ENCODE assay signal across 7 mouse cellular contexts in the genomic region with DNA sequence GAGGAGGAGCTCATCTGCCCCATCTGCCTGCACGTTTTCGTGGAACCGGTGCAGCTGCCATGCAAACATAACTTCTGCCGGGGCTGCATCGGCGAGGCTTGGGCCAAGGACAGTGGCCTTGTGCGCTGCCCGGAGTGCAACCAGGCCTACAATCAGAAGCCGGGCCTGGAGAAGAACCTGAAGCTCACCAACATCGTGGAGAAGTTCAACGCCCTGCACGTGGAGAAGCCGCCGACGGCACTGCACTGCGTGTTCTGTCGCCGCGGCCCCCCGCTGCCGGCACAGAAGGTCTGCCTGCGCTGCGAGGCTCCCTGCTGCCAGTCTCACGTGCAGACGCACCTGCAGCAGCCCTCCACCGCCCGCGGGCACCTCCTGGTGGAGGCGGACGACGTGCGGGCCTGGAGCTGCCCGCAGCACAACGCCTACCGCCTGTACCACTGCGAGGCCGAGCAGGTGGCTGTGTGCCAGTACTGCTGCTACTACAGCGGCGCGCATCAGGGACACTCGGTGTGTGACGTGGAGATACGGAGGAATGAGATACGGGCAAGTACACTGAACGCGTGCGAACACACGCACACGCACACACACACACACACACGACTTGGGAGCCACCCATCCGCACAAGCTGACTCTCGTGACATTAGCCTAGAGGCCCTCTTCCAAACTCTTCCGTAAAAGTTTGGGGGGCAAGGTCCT. TPM values are rescaled to one million over a fixed set of nuclear protein-coding genes. Genes with fewer than 3 reads are reported as not detected.
DNase-seq lines count a peak whose midpoint lies in the region; ATAC-seq and TF ChIP-seq lines count a peak whose summit lies in the region.

No protein-coding gene starts in this region.

- no peak; the same call in 1 of the 2 replicates for TF ChIP-seq POLR2A in small intestine, adult 2 months (IDR thresholded peaks at IDR 0.05; ENCODE audit: low read depth, low read length)

- H3K27ac ChIP-seq in intestine, embryonic 16.5 days (ENCODE audit: low read length), result peak overlapping the region; percentile 100
- H3K27ac ChIP-seq in midbrain, embryonic 10.5 days (replicated peaks), result peak overlapping the region; percentile 99
- peak overlapping the region; percentile 99 for H3K27ac ChIP-seq in small intestine, adult 2 months (ENCODE audit: insufficient read depth, low read depth, low read length)

- H3K4me1 ChIP-seq in intestine, embryonic 16.5 days (ENCODE audit: control insufficient read depth, insufficient read depth, low read length), result peaks cover 32% of the 10 kb centered on the region
- peaks cover 53% of the 10 kb centered on the region for H3K4me1 ChIP-seq in midbrain, embryonic 10.5 days
- H3K4me1 ChIP-seq in small intestine, adult 2 months (ENCODE audit: control insufficient read depth, insufficient read depth, insufficient read length, low read length), result peaks cover 23% of the 10 kb centered on the region

- intact Hi-C loops in left cerebral cortex, postnatal 4 days (cut with DNase I), result no loop called here

- H3K9me3 ChIP-seq in intestine, embryonic 16.5 days (ENCODE audit: control insufficient read depth, low read length), result no peaks in the 10 kb centered on the region
- H3K9me3 ChIP-seq in midbrain, embryonic 10.5 days (replicated peaks), result no peaks in the 10 kb centered on the region

- peak overlapping the region; percentile 97 for H3K9ac ChIP-seq in intestine, embryonic 16.5 days (ENCODE audit: low read depth, low read length)

- peaks cover 3% of the 10 kb centered on the region; the same call in 1 of the 2 replicates for H3K36me3 ChIP-seq in intestine, embryonic 16.5 days (ENCODE audit: control insufficient read depth, insufficient read depth, low read length)
- peaks cover 35% of the 10 kb centered on the region for H3K36me3 ChIP-seq in midbrain, embryonic 10.5 days
- H3K36me3 ChIP-seq in small intestine, adult 2 months (ENCODE audit: control insufficient read depth, insufficient read depth, low read length), result peaks cover 11% of the 10 kb centered on the region

- peak overlapping the region; percentile 87 for H3K4me3 ChIP-seq in intestine, embryonic 16.5 days (ENCODE audit: low read length)
- peak overlapping the region; percentile 91 for H3K4me3 ChIP-seq in midbrain, embryonic 10.5 days
- peak overlapping the region; percentile 73 for H3K4me3 ChIP-seq in small intestine, adult 2 months (ENCODE audit: low read depth, low read length)

- peak; percentile 82 to 85 for DNase-seq in cerebellum, postnatal 36 days
- DNase-seq in gastrocnemius, postnatal 10 days, result peak; percentile 83
- peak; percentile 84 for DNase-seq in left cerebral cortex, postnatal 4 days
- DNase-seq in midbrain, embryonic 10.5 days (ENCODE audit: low spot score), result peak; percentile 70

- WGBS in intestine, embryonic 16.5 days, result under 1% methylated on average over 53 of the region's 53 CpGs
- under 1% methylated on average over 53 of the region's 53 CpGs for WGBS in midbrain, embryonic 10.5 days
- under 1% methylated on average over 53 of the region's 53 CpGs for WGBS in small intestine, adult 2 months

- H3K27me3 ChIP-seq in intestine, embryonic 16.5 days (replicated peaks; ENCODE audit: control insufficient read depth, insufficient read depth, low read length), result no peaks in the 10 kb centered on the region
- no peaks in the 10 kb centered on the region for H3K27me3 ChIP-seq in midbrain, embryonic 10.5 days (ENCODE audit: low read depth, poor library complexity, severe bottlenecking)
- no peaks in the 10 kb centered on the region for H3K27me3 ChIP-seq in small intestine, adult 2 months (ENCODE audit: control insufficient read depth, insufficient read depth, low read length)

- peak overlapping the region; percentile 62 for H3K4me2 ChIP-seq in intestine, embryonic 16.5 days (ENCODE audit: low read depth, low read length)

- TF ChIP-seq CTCF in small intestine, adult 2 months (IDR thresholded peaks at IDR 0.05; ENCODE audit: extremely low read depth, insufficient read length, insufficient replicate concordance, low read depth, low read length), result peak; percentile 31; the same call in 1 of the 2 replicates

- peak; percentile 16 for ATAC-seq in activated CD4-positive, CD25-positive, alpha-beta regulatory T cell, adult 4 months
- peak; percentile 12 for ATAC-seq in intestine, embryonic 16.5 days

RNA-seq across cellular contexts. Expression of gene Trim8, which starts 1.1 kb away (rescaled TPM):
- 10 to 100 TPM; 15.8 to 21.3 TPM for polyA plus RNA-seq in activated CD4-positive, CD25-positive, alpha-beta regulatory T cell, adult 4 months (2017; shearing (Covaris generic))
- total RNA-seq in gastrocnemius, postnatal 10 days (2021), result 10 to 100 TPM; 26.1 to 29.7 TPM
- 10.1 and 13.7 TPM in 2 replicates for polyA plus RNA-seq in intestine, embryonic 16.5 days (2015; fragmentation: Nextera tagmentation; extraction: Ambion mirVana)
- total RNA-seq in left cerebral cortex, postnatal 4 days (2021), result 100 to 1,000 TPM; 113 to 119 TPM
- polyA plus RNA-seq in midbrain, embryonic 10.5 days (2016; fragmentation: Nextera tagmentation; extraction: Ambion mirVana), result 24.6 and 27.8 TPM in 2 replicates
- polyA plus RNA-seq in small intestine, adult 2 months (2012; rRNA removed), result 42.3 and 54.8 TPM in 2 replicates

Comparison
In these comparisons a context has a peak if more than half of its experiments do, and no peak if none do; other contexts are left out.
1. Peak in every context shown above with its lines: DNase-seq, ATAC-seq, H3K4me3 ChIP-seq and H3K27ac ChIP-seq.